Mouse (Mus musculus) heart, postnatal 25 days (tissue): Measurements from ENCODE around the gene Epb41l5. TPM values are rescaled to one million over a fixed set of nuclear protein-coding genes. Genes with fewer than 3 reads are reported as not detected.
A peak's percentile ranks its signal among the peaks of the same experiment; 100 is the strongest.

Experiments used
- DNase-seq: peaks from one replicate; pipeline ENCODE4 v3.0.0; 2022; ENCODE audit warnings: low spot score
- intact Hi-C: fragments of 180-260 bp; cut with DNase I; formaldehyde crosslinking; loops from one replicate; pipeline ENCODE4 v1.15.1; 2025
- total RNA-seq, 2 experiments: library from RNA; stranded (reverse); gene quantifications; 2 replicates each; pipeline ENCODE4 v1.2.3; 2021

Epb41l5 gene
- 1 to 10 TPM; 3.5 to 4.3 TPM for total RNA-seq

GRCm38 (mm10) chr1:119648205-119649111 lies at the start of gene Epb41l5:
TSS of gene Epb41l5 (minus strand) at chr1:119649000.
- intact Hi-C loops = no loop called here
- peak; percentile 60 for DNase-seq

GRCm38 (mm10) chr1:119696860-119697259 lies 48.1 kb upstream of the Epb41l5 start:
- intact Hi-C loops = no loop called here
- DNase-seq = no peak

DNA sequence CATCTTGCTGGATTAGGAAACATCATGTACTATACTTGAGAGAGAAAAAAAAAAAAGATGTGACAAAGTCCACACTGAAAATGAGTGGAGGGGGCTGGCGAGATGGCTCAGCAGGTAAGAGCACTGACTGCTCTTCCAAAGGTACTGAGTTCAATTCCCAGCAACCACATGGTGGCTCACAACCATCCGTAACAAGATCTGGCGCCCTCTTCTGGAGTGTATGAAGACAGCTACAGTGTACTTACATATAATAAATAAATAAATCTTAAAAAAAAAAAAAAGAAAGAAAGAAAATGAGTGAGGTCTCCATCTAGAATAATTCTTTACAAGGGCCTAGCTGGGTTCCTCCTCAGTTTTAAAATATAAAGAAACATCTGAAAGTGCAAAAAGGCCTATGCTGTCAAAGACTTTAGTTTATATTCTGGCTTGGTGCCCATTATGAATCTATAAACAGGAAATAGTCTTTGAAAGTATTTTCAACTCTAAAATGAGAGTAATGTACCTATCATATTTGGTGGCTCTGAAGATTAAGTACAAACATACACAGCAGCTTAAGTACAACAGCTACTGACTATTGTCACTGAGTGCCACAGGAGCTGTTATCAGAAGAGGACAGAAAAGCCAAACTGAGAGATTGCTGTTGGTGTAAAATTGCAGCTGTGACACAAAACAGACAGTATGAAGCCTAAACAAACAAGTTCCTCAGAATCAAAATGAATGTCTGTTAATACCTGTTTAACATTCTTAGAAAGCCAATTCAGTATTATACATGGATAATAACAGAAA lies 37.2 kb upstream of the Epb41l5 start:
- no peak for DNase-seq
- intact Hi-C loops = no loop called here

- intact Hi-C loops = no loop called here
- DNase-seq = no peak
These were observed 32.9 kb upstream of the Epb41l5 start for GRCm38 (mm10) chr1:119681663-119682213.

DNA sequence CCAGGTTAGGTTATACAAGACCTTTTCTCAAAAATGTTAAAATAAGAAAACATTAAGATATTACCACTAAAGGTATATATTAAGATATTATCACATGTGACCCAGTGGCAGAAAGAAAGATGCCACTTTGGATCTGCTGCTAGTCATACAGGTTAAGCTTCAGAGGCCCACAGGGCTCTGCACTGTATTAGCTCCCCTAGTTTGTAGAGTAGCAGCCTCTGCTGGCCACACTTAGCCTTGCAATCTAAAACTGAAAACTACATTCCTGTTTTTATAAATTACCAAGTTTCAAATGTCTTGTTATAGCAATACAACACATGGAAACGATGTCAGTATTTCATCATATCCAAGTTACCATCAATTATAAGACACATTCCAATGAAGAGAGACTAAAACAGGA lies 26.2 kb upstream of the Epb41l5 start:
- DNase-seq = no peak

DNA sequence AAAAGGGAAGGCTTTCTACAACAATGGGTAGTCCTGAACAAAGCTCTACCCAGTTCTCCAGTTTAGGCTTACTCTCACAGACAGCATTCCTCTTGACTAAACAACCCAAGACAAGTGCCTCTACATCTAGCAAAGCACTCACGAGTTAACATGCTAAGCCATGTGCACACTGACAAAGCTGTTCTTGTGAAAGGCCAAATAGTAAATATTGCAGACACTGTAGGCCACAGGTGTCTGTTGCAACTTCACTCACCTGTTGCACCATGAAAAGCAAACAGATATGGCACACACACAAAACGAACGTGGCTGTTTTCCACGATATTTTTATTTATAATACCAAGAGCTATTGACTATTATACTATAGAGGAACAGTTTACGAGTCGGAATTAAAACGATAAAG lies 18.1 kb upstream of the Epb41l5 start:
- intact Hi-C loops = no loop called here
- DNase-seq = no peak

More for the DNA sequence above, 26.2 kb upstream of the Epb41l5 start:
- intact Hi-C loops = loop anchor here (1.0 to 5.0 kb wide), 3 partner anchors 127 to 583 kb away; no protein-coding TSS in a partner anchor

DNA sequence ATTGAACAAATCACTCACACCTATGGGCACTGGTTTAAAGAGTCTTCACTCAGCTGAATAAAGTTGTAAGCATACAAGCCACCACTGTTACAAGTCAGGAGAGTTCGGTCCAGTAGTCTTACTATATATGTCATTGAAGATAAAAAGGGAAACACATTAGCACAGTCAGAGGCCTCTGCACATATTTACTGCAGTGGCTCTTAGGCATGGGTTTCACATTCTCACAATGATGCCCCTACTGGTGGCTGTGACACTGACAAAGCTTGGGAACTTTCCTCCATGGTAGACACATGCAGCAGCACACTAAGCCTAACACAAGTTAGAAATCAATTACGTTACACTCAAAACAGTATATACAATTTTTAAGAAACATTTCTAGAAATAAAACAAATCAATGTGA lies 5.5 kb upstream of the Epb41l5 start:
- intact Hi-C loops = no loop called here
- no peak for DNase-seq

- intact Hi-C loops = no loop called here
These were observed 1.6 kb upstream of the Epb41l5 start for GRCm38 (mm10) chr1:119650386-119650785.

DNA sequence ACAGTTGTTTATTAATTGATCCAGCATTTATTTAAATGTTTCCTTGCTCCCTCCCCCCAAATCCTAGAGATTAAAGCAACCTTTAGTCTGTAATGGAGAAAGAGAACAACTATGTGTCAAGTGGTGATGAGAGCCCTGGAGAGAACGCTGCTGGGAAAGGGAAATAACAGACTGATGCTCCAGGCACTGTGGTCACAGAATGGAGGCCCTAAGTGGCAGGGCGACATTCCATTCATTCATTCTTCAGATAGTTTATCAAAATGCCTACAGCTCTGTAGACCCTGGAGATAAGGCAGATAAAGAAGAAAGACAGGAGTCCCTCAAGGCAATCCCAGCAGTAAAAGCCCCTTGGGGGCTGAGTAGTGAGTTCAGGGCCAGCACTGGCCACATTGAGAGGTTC lies 827 bp upstream of the Epb41l5 start:
- DNase-seq = no peak
- intact Hi-C loops = no loop called here

More at GRCm38 (mm10) chr1:119650386-119650785, 1.6 kb upstream of the Epb41l5 start:
- DNase-seq = no peak

DNA sequence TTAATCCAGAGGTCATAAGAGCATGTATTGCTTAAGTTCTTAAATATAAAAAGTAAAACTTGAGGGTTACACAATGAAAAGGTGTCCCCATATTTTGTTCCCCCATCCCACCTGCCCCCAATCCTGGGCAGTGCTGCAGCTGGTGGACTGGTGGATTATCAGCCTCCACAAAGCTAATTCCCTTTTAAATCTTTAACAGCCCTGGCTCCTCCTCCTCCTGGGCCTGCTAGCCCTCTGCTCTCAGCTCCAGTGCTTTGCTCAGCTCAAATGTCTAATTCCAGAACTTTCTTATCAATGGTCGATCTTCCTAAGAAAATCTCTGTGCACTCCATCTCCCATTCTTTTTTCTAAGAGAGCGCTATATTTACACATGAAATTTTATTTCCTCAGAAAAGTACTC lies 2.4 kb downstream of the Epb41l5 start:
- DNase-seq = no peak

GRCm38 (mm10) chr1:119642367-119642766 lies 6.4 kb downstream of the Epb41l5 start:
- intact Hi-C loops = no loop called here
- no peak for DNase-seq

More for the DNA sequence above, 2.4 kb downstream of the Epb41l5 start:
- intact Hi-C loops = no loop called here

DNA sequence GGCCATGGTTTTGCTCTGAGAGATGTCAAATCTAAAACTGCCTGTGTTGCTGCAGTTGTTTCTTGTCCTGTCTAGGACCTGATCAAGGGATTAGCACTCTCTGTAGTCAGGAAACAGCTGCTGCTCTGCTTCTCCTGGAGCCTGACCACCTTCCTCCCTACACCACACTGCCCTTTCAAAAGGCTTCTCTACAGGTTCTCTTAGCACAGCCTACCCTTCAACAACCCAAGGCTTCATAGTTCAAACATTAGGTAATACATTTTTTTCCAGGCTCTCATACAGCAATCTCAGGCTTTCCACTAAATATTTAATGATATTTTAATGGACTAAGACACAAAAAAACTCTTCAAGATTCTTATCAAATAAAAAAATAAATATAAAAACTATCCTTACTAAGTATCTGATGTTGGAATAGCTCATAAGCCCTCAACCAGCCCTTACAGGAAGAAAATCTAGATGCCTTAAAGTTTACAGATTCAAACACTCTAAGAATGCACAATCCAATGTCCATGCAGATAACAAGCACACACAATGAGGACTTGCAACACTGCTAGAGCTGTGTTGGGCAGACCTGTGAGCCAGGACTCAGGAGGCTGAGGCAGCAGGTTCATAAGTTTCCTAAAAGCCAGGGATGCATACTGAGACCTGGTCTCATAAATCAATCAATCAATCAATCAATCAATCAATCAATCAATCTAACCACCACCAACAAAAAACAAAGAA lies 7.5 kb downstream of the Epb41l5 start:
- DNase-seq = no peak
- intact Hi-C loops = no loop called here

GRCm38 (mm10) chr1:119640006-119640405 lies 8.8 kb downstream of the Epb41l5 start:
- DNase-seq = no peak
- intact Hi-C loops = no loop called here

GRCm38 (mm10) chr1:119637188-119638023 lies 11.4 kb downstream of the Epb41l5 start:
- intact Hi-C loops = no loop called here

DNA sequence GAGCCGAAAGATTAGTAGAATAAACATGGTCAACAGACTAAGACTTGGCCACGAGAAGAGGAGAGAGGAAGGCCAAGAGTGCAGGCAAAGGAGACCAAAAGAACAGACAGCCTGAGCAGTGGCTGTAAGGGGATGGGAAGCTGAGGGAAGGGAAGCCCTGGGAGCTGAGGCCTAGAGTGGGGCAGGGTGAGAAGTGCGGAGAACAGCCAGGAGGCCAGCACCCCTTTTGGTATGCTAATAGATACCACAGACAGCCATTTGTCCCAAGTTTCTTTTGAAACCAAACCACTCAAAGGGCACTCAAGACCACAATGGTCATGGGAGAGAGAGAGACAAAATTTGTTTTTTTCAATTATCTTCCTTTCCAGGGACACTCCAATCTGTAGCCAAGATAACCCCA lies 14.1 kb downstream of the Epb41l5 start:
- intact Hi-C loops = no loop called here
- DNase-seq = no peak

More at GRCm38 (mm10) chr1:119637188-119638023, 11.4 kb downstream of the Epb41l5 start:
- no peak for DNase-seq

GRCm38 (mm10) chr1:119630428-119630827 lies 18.4 kb downstream of the Epb41l5 start:
- intact Hi-C loops = no loop called here
- DNase-seq = no peak

DNA sequence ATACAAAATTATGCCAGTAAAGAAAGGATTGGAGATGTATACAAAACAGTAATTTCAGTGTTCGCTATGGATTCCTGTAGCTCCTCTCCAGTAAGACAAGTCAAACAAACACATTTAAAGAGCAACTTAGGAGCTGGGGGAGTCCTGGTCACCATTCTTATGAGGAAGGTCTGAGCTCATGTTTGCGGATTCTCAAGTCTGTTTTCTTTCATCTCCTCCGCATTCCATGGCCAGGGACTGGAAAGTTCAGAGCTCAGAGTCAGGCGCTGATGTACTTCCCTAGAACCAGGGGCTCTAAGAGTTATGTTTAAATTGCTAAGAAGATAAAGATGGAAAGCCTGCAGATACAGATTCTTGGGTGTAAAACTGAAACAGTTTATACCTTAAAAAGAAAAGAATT lies 22.0 kb downstream of the Epb41l5 start:
- DNase-seq = no peak
- intact Hi-C loops = no loop called here

DNA sequence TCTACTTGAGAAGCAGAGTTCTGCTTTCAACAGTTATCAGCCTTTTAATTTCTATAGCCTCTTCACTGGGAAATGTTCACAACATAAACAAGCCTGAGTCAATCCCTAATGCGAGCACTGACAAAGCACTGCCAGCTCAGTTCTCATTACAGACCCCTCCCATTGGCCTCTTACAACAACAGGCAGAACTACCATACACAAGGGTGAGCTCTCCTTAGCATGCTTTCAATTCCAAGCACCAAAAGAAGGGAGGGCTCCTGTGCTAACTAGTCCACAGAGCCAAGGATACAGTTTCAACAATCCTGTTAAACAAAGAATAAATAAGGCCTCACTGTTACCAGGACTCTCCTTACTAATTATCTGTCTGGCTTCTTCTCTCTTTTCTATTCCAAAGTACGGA lies 24.4 kb downstream of the Epb41l5 start:
- intact Hi-C loops = no loop called here
- DNase-seq = no peak

- DNase-seq = no peak
- intact Hi-C loops = no loop called here
These were observed 43.4 kb downstream of the Epb41l5 start for GRCm38 (mm10) chr1:119605396-119605795.
